Mouse (Mus musculus) fat pad, adult 2 months (tissue): Measurements from ENCODE around the gene Cyb5r1.

ENCODE experiments used
- DNase-seq: peaks from one replicate; pipeline ENCODE4 v3.0.0-alpha.2; 2011; ENCODE audit warnings: low read depth, low spot score; ENCODE audit errors: extremely low read depth

Cyb5r1 gene

DNA sequence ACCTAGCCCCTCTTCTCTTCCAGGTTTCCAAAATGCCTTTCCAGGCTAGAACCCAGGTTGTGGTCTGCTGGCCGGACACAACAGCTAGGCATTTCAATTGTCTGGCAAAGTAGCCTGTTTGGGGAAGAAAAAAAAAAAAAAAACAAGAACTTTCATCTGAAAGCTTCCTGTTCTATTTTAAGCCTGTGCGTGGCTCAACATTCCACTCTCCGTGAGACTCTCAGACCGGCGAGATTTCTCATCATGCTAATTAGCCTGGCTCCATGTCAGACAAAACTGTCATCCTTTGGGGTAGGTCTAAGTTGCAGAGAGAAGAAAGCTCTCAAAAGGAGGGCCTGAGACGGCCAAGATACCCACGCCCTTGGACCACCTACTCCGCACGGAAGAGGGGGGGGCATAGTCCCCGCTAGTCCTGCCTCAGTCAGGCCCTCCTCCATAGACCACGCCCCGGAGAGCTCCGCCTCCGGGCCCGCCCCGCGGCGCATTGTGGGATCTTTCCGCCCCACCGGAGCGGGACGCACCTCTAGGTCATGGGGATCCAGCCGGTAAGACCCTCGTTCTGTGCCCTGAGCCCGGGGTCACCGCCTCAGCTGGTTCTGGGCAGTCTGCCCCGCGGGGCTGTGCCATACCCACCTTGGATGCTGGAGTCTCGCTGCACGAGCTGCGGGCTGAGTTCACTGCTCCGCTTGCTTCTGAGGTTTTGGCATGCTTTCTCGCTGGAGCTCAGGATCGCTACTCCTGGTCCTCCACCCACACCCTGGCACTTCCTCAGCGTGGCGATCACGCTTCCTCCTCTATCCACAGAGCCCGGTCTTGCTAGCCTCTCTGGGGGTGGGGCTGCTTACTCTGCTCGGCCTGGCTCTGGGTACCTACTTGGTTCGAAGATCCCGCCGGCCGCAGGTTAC, at the start of gene Cyb5r1:
Gene Cyb5r1 (plus strand): TSS at position 51 of the 905 bp plus-strand sequence.
- peak; percentile 49 for DNase-seq

- DNase-seq, result no peak
Measured at GRCm38 (mm10) chr1:134357461-134357860, 47.9 kb upstream of the Cyb5r1 start.

- no peak for DNase-seq
Measured at GRCm38 (mm10) chr1:134360656-134361055, 44.7 kb upstream of the Cyb5r1 start.

- DNase-seq, result no peak
Measured at GRCm38 (mm10) chr1:134361195-134361856, 44.0 kb upstream of the Cyb5r1 start.

GRCm38 (mm10) chr1:134361857-134362212, 43.5 kb upstream of the Cyb5r1 start, which contains the start of gene Tmem183a:
Gene Tmem183a, minus strand, starts transcription at chr1:134361979.
- no peak for DNase-seq

DNA sequence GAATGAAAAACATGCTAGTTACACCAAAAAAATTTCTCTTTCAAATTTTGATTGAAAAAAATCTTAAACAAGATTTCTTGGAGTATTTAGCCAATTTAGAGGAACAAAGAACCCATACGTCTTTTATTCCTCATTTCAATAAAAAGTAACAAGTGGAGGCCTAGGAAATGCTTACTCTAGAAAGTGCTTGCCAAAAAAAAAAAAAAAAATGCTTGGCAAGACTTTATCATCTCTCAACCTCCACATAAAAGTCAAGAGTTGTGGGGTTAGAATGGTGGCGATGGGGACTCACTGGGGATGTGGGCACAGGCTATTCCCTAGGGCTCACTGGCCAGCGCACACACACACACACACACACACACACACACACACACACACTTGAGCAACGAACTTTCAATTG, 42.2 kb upstream of the Cyb5r1 start:
- DNase-seq, result no peak

DNA sequence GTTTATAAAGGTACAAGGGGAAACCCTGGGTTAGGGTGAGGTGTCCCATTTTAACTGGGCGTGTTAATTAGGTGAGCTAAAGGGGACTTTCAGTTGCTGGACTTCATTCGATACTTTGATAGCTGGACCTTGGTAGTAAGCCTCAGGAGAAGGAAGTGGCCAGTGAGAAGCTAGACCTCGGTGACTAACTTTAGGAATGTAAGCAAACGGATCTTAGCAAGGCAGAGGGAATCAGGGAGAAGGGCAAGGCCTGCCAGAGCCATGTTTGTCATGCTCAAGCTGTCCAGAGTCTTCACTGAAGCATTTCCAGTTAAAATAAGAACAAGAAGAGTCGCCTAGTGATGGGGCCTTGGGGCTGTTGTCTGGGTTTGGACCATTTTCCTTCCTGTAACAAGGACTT, 39.9 kb upstream of the Cyb5r1 start:
- DNase-seq, result no peak

DNA sequence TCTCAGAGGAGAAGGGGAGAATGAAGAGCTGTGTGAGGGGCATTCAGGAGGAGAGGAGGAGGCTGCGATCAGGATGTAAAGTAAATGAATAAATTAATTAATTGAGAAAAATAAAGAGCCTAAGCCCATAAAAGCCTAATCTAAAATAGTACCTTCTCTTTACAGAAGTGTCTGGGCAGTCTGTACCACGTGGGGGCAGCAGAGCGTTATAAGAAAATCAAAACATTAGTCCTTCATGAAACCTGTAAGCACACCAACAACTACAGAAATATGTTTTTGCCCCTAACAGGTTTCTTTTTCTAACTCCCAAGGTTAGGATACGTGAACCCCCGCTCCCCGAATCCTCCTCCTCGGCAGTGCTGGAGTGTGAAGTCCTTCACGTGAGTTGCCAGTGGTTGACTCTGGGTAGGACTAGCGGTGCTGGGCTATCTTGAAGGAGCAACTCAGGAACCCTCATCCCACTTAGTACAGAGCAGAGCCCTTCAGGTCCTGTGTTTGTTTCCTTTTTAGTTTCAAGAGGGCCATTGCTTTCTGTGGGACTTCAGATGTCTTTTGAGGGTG, 36.5 kb upstream of the Cyb5r1 start:
- no peak for DNase-seq

DNA sequence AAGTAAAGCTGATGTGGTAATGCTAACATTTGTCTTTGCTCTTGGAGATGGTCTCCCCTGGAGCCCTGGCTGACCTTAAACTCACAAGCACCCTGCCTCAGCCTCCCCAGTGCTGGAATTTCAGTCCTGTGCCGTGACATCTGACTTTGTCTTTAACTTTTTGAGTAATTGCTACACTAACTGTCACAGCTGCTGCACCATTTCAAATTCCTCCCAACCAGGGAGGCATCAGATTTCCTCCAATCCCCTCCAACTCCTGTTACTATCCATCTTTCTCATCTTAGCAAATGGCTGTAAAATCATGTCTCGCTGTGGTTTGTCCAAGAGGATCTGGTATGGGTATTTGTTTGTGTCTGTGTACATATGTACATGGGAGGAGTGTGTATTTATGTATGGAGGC, 31.2 kb upstream of the Cyb5r1 start:
- no peak for DNase-seq

GRCm38 (mm10) chr1:134381051-134381450, 24.3 kb upstream of the Cyb5r1 start:
- DNase-seq, result no peak

DNA sequence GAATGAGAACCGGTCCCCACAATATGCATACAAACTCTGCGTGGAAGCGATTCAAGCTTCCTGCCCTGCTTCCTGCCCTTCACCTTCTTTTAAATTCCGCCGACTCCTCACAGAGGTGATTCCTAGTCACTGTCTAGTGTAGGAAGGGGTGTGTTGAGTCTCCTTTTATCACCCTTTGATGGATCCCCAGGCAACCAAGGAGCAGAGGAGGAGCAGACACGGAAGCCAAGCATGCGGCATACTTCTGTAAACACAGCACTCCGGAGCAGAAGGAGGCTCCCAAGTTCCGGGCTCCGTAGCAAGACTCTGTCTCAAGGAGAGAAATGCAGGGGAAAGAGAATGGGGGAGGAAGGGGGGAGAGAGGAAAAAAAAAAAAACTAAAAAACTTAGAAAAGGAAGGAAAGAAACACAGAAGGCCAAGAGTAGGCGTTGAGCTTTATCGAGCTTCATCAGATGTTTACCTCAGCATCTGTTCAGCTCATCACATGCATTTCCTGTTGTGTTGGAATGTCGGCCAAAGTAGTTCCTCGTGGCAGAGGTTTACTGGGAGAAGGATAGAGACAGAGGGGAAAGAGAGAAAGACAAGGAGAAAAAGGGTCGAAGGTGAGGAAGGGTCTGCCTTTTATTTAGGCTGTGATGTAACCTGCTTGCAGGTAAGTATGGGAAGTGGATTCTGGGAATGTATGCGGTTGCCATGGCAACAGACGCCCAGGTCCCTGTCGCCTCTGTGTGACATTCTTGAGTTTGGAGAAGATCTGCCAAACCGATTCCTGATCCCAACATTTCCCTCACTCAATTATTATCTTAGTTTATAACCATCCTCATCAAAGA, 23.3 kb upstream of the Cyb5r1 start:
- DNase-seq, result no peak

DNA sequence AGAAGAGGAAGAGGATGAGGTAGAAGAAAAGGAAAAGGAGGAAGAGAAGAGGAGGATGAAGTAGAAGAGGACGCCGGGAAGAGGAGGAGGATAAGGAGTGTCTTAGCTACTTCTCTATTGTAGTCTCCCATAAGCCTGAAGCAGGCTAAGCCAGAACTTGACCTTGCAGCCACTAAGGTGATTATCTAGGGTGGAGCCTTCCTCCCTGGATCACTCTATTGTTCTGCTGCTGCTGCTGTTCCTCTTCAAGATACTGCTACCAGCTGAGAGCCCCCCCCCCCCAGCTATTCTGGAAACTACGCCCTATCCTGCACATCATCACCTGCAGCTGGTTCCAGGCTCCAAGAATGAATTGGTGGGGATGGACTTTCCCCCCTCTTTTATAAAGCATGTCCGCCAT, 20.8 kb upstream of the Cyb5r1 start:
- DNase-seq, result no peak

- no peak for DNase-seq
Measured at GRCm38 (mm10) chr1:134385176-134385575, 20.2 kb upstream of the Cyb5r1 start.

DNA sequence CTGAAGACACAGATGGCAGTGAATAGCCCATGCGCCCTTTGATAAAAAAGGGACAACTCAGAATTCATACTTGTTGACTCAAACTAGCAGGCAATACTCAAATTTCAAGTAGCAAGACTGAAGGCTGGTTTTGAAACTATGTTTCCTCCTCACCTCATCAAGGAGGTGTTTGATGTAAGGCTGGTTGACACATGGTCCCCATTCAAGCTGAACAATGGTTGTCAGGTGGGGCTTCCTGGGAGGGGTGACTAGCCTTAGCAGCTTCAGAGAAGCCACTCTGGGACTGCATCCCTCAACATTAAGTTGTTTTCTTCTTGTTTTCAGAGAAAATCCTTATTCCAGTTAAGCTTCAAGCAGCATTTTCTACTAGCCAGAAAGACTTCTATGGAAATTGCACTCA, 19.7 kb upstream of the Cyb5r1 start, which contains the start of gene 4933406M09Rik:
Gene 4933406M09Rik (plus strand): TSS at position 275 of the 400 bp plus-strand sequence.
- no peak for DNase-seq

GRCm38 (mm10) chr1:134393827-134394226, 11.5 kb upstream of the Cyb5r1 start:
- no peak for DNase-seq

DNA sequence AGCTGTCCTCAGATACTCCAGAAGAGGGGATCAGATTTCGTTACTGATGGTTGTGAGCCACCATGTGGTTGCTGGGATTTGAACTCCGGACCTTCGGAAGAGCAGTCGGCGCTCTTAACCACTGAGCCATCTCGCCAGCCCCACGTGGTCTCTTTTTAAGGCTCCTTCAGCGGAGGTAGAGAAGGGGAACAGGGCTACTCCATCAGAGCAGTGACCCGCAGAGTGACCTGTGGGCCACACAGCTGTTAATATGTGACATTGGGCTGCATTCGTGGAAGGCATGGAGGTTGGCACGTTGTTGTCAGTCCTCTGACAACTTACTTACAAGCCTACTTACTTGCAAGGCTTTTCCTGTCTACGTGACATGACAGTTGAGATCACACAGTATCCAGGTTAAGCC, 7.1 kb upstream of the Cyb5r1 start:
- no peak for DNase-seq

DNA sequence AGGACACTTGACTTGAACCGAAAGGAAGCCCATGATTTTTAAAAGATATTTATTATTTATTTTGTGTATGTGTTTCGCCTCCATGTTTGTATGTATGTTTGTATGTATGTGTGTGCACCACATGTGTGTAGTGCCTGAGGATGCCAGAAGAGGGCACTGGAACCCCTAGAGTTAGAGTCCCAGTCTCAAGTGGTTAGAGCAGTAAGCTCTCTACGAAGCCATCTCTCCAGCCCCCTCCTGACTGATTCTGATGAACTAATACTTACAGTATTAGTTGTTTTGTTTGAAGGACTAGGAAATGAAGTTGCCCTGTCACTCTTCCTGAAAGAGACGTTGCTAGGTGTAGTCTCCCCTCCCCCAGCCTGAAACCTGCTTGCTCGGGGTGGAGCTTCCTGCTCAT, 5.6 kb upstream of the Cyb5r1 start:
- no peak for DNase-seq

GRCm38 (mm10) chr1:134406414-134406771, 1.0 kb downstream of the Cyb5r1 start:
- DNase-seq, result no peak

DNA sequence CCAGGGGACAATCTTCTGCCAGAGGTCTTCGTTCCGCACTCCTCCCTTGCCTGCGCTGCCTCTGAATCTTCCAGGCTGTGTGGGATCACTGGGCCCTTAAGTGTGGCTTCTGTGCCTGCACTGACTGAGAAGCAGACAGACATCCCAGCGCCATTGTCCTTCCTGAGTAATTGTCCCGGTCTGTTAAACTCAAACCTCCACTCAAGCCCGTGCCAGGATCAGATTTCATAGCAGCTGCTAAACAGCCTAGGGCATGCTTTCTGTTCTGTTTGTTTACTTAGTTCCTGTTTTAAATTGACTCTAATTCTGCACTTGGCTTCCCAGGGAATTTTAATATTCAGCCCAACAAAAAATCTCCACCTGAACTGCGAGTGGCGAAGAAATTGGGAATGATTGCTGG, 2.7 kb downstream of the Cyb5r1 start:
- no peak for DNase-seq

DNA sequence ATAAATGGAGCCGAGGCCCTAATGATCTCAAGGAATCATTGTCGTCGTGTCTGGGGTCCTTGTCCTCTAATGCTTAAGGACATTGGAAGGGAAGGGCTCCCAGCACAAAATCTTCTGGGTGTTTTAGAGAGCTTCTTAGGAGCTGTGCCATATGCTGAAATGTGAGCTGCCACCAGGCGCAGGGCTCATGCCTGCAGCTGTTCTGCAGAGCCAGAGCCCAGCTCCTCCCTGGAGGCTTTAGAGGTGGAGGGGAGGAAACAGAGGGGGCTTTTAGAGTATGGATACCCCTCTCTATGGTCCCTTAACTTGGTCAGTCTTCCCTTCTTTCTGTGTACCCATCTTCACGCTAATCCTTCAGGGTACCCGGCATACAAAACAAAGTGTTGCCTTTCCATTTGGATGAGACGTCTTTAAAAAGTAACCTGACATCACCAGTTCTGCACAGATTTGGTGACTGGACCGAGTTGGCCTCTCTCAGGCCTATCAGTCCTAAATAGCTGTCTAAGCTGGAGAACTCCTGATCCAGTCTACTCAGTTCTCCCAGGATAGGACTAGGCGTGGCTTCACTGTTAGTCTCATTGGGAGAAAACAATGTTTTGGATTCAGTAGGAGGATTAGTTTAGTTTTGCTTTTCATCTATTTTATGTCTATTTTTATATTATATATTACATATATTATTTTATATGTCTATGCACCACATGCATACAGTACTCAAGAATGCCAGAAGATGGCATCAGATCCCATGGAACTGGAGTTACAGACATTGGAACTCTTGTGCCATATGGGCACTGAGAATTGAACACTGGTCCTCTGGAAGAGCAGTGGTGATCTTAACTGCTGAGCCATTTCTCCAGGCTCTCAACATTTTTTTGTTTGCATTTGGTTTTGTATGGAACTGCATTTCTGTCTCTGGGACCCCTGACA, 6.6 kb downstream of the Cyb5r1 start:
- DNase-seq, result no peak
